Mouse (Mus musculus) myocyte (in vitro differentiated cells): ENCODE measurements around the gene Nmrk2. TPM values are rescaled to one million over a fixed set of nuclear protein-coding genes. Genes with fewer than 3 reads are reported as not detected.

ENCODE experiments used
- H3K27me3 ChIP-seq: one replicate; pipeline ENCODE4 v1.6.1; 2011; ENCODE audit not compliant: control insufficient read depth, insufficient read depth, insufficient read length
- H3K36me3 ChIP-seq: one replicate; pipeline ENCODE4 v1.6.1; 2011; ENCODE audit not compliant: control insufficient read depth, insufficient read depth
- H3K4me2 ChIP-seq: one replicate; pipeline ENCODE4 v1.6.1; 2011; ENCODE audit warnings: low read depth, control low read depth
- H3K4me3 ChIP-seq: one replicate; pipeline ENCODE4 v1.5.1; 2011; ENCODE audit warnings: mild to moderate bottlenecking, control low read depth, moderate library complexity
- H3K79me2 ChIP-seq: one replicate; pipeline ENCODE4 v1.6.1; 2011; ENCODE audit not compliant: control insufficient read depth, insufficient read depth
- H3ac ChIP-seq: one replicate; pipeline ENCODE4 v1.6.1; 2011; ENCODE audit not compliant: control insufficient read depth, insufficient read length
- CEBPB ChIP-seq: IDR thresholded peaks from 2 replicates; pipeline ENCODE4 v1.6.1; 2011; ENCODE audit warnings: mild to moderate bottlenecking, moderate library complexity; ENCODE audit not compliant: poor library complexity, insufficient read depth, severe bottlenecking
- E2F4 ChIP-seq: IDR thresholded peaks from one replicate; pipeline ENCODE4 v1.6.1; 2011; ENCODE audit warnings: mild to moderate bottlenecking, control low read depth, moderate library complexity; ENCODE audit not compliant: insufficient read depth
- MAX ChIP-seq: IDR thresholded peaks from one replicate; pipeline ENCODE4 v1.6.1; 2011; ENCODE audit warnings: low read depth, mild to moderate bottlenecking, control low read depth
- MYOD1 ChIP-seq, 3 experiments: IDR thresholded peaks; one replicate each; pipeline ENCODE4 v1.6.1; 2011; ENCODE audit warnings: control low read depth in 2 of 3, low read depth in 2 of 3, mild to moderate bottlenecking in 2 of 3, moderate library complexity in 1 of 3; ENCODE audit not compliant: insufficient read length in 2 of 3, control insufficient read depth in 1 of 3
- MYOG ChIP-seq, 3 experiments: IDR thresholded peaks; one replicate each; pipeline ENCODE4 v1.6.1; 2011; ENCODE audit warnings: control low read depth in 2 of 3, low read depth in 2 of 3, mild to moderate bottlenecking in 2 of 3; ENCODE audit not compliant: insufficient read length in 2 of 3, control insufficient read depth in 1 of 3, insufficient read depth in 1 of 3
- POLR2A ChIP-seq: IDR thresholded peaks from one replicate; pipeline ENCODE4 v1.6.1; 2011; ENCODE audit warnings: low read depth, mild to moderate bottlenecking, control low read depth, moderate library complexity; ENCODE audit not compliant: insufficient read length
- POLR2AphosphoS2 ChIP-seq: IDR thresholded peaks from one replicate; pipeline ENCODE4 v1.6.1; 2011; ENCODE audit warnings: low read depth, control low read depth; ENCODE audit not compliant: insufficient read length
- REST ChIP-seq: IDR thresholded peaks from one replicate; pipeline ENCODE4 v1.6.1; 2011; ENCODE audit warnings: mild to moderate bottlenecking, control low read depth, moderate library complexity; ENCODE audit not compliant: insufficient read depth, insufficient read length
- SRF ChIP-seq: IDR thresholded peaks from one replicate; pipeline ENCODE4 v1.6.1; 2011; ENCODE audit warnings: low read depth; ENCODE audit not compliant: control insufficient read depth, insufficient read length
- TCF12 ChIP-seq: IDR thresholded peaks from one replicate; pipeline ENCODE4 v1.6.1; 2011; ENCODE audit warnings: mild to moderate bottlenecking, control low read depth; ENCODE audit not compliant: poor library complexity, insufficient read depth, severe bottlenecking
- TCF3 ChIP-seq: IDR thresholded peaks from one replicate; pipeline ENCODE4 v1.6.1; 2011; ENCODE audit warnings: low read depth, control low read depth; ENCODE audit not compliant: insufficient read length
- USF1 ChIP-seq: IDR thresholded peaks from one replicate; pipeline ENCODE4 v1.6.1; 2011; ENCODE audit warnings: low read depth, mild to moderate bottlenecking, control low read depth, moderate library complexity
- polyA plus RNA-seq: library from polyadenylated mRNA; unstranded; fragments of >200 nt; fragmentation: generic; extraction: Trizol; gene quantifications from one replicate; pipeline ENCODE4 v1.2.1, GENCODE M21; 2012; ENCODE audit warnings: missing spikeins

Nmrk2 gene
- polyA plus RNA-seq, 1 experiment: 52.3 TPM

DNA sequence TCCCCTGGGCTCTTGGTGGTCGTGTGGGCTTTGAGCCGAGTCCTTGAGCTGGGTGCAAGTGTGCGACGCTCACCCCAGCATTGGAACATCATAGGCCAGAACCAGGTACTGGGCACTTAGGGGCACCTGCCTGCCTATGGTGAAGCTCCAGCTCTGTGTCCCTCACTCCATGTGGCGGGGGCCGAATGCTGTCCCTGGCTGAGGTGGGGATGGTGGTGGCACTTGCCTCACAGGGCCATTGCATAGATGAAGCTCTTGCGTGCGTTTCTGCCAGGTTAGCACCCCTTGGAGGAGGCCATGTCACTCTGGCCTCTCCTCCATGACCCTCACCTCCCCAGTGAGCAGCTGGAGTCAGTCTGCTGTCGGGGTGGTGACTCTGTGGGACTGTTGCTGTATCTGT lies 14.7 kb downstream of the Nmrk2 start:
- TF ChIP-seq REST: no peak
- TF ChIP-seq MYOD1 (IDR thresholded peaks at IDR 0.05; ENCODE audit: control insufficient read depth in 1 of 3, insufficient read length in 2 of 3, low read depth in 2 of 3): no peak
- TF ChIP-seq POLR2A: peak; percentile 24
- peak; percentile 32 for TF ChIP-seq POLR2AphosphoS2
- no peak for TF ChIP-seq TCF3
- TF ChIP-seq MAX: no peak
- H3K27me3 ChIP-seq: no peaks in the 10 kb centered on the region
- H3K36me3 ChIP-seq: peaks cover 5% of the 10 kb centered on the region
- H3K4me3 ChIP-seq: no peak overlapping the region
- no peak overlapping the region for H3ac ChIP-seq
- peaks cover 23% of the 10 kb centered on the region for H3K79me2 ChIP-seq
- H3K4me2 ChIP-seq: no peak overlapping the region

DNA sequence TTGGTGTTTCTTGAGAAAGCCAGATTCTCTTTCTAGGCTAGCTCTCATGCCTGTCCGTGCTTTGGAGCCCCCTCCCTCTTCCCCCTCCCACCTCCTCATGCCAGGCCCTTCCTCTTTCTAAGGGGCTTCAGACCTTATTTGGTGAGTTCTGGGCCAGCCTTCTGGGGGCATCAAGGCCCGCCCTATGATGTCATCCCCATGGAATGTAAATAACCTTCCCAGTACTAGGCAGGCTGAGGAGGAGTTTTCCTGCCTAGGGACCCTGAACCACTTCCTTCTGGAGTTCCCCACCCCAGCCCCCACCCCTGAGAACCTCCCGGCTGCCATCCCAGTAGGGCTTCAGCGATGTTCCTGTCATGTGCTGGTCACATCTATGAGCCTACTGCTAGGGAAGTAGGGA lies 17.1 kb downstream of the Nmrk2 start:
- no peak overlapping the region for H3K4me3 ChIP-seq
- peaks cover 29% of the 10 kb centered on the region for H3K79me2 ChIP-seq
- H3K4me2 ChIP-seq: peak overlapping the region; percentile 81
- peaks cover 22% of the 10 kb centered on the region for H3K36me3 ChIP-seq
- no peaks in the 10 kb centered on the region for H3K27me3 ChIP-seq
- no peak overlapping the region for H3ac ChIP-seq
- TF ChIP-seq POLR2A (no peak), MAX (no peak), TCF12 (no peak), USF1 (no peak), TCF3 (no peak), MYOD1 (IDR thresholded peaks at IDR 0.05; ENCODE audit: control insufficient read depth in 1 of 3, insufficient read length in 2 of 3, low read depth in 2 of 3) (no peak), MYOG (IDR thresholded peaks at IDR 0.05; ENCODE audit: control insufficient read depth in 1 of 3, insufficient read depth in 1 of 3, insufficient read length in 2 of 3, low read depth in 2 of 3) (no peak), E2F4 (no peak), REST (no peak), SRF (no peak), CEBPB (no peak), POLR2AphosphoS2 (no peak)

DNA sequence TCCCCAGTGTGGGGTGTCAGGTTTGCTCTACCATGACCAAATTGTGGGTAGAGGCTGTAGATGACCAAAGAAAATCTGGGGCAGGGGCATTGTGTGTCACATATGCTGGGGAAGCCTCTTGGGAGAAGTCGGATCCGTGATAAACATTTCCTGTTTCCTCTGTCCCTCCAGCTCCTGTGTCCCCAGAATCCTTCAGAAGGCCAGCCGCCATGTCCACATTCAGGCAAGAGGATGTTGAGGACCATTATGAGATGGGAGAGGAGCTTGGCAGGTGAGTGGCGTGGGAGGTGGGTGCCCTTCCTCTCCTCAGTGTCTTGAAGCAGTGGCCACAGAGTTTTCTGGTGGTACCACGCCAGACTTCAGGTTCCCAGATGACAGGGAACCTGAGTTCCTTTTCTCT lies 18.0 kb downstream of the Nmrk2 start, which contains the start of gene 4930442H23Rik:
TSS of gene 4930442H23Rik (minus strand) at position 45 of the 400 bp plus-strand sequence.
- Histone ChIP-seq H3K4me3 (peak within 1 kb of the TSS; percentile 66), H3K36me3 (peaks cover 30% of the 10 kb centered on the region), H3ac (peak within 1 kb of the TSS; percentile 30), H3K79me2 (peaks cover 38% of the 10 kb centered on the region), H3K27me3 (no peaks in the 10 kb centered on the region), H3K4me2 (peak within 1 kb of the TSS; percentile 81)
- TF ChIP-seq POLR2AphosphoS2 (no peak), TCF12 (no peak), MYOD1 (IDR thresholded peaks at IDR 0.05; ENCODE audit: control insufficient read depth in 1 of 3, insufficient read length in 2 of 3, low read depth in 2 of 3) (no peak), USF1 (no peak), REST (no peak), CEBPB (no peak), MYOG (IDR thresholded peaks at IDR 0.05; ENCODE audit: control insufficient read depth in 1 of 3, insufficient read depth in 1 of 3, insufficient read length in 2 of 3, low read depth in 2 of 3) (no peak), TCF3 (no peak), SRF (no peak), MAX (no peak), E2F4 (no peak), POLR2A (no peak)

DNA sequence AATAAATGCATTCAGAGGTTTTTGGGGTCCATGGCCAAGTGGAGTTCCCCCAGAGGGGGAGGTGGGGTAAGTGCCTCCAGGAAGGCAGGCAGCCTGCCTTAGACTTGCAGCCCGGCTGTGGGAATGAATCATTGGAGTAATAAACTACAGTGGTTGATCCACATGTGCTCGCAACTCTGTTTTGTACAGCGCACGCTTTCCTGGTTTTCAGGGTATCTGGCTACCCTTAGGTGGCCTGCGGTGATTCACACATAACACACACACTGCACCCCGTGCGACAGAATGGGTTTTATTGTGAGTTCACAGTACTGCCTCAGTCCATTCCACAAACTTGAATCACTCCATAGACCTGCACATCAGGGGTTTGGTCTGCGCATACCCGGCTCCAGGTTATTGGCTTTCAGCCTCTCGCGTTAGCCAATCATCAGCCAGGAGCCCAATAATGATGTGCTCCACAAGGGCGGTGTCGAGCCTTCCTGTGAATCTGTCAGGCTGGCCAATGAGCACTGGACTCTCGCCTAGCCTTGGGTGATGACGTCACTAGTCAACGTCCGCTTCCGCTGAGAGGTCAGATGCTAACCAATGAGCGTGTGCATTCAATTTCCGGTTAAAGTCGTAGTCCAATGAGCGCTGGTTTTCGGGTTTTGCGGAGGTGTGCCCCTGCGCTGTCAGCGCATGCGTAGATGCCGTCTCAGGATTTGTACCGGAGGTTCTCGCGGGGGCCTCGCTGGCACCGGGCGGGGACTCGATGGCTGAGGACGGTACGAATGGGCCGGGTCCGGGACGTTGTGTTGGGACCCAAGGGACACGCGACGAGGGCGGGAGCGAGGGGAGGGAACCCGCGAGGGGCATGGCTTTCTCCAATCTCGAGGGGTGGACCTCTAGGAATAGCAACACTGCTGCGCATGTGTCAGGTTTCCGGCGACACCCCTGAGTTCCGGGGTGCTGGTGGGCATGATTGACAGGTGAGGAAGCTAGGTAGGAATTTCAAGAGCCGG lies 19.2 kb downstream of the Nmrk2 start, which contains the start of gene Dapk3:
TSS of gene Dapk3 (plus strand) at position 670 of the 998 bp plus-strand sequence.
- peak within 1 kb of the TSS; percentile 81 for H3K4me2 ChIP-seq
- peak within 1 kb of the TSS; percentile 30 for H3ac ChIP-seq
- H3K79me2 ChIP-seq: peaks cover 50% of the 10 kb centered on the region
- H3K36me3 ChIP-seq: peaks cover 41% of the 10 kb centered on the region
- H3K27me3 ChIP-seq: no peaks in the 10 kb centered on the region
- no peak for TF ChIP-seq REST
- peak; percentile 99 for TF ChIP-seq POLR2AphosphoS2
- TF ChIP-seq POLR2A: peak; percentile 84
- H3K4me3 ChIP-seq: peak within 1 kb of the TSS; percentile 66
